Mouse (Mus musculus) CH12.LX (cell line): ENCODE measurements around the gene Defb18. TPM values are rescaled to one million over a fixed set of nuclear protein-coding genes. Genes with fewer than 3 reads are reported as not detected.

ENCODE experiments used
- DNase-seq: peaks from one replicate; pipeline ENCODE4 v3.0.0-alpha.2; 2013; ENCODE audit errors: extremely low read depth
- H3K27ac ChIP-seq: 2 replicates; pipeline ENCODE4 v1.5.1; 2012; ENCODE audit warnings: low read depth, mild to moderate bottlenecking, control low read depth, moderate library complexity; ENCODE audit not compliant: insufficient read depth
- H3K27me3 ChIP-seq: replicated peaks from 2 replicates; pipeline ENCODE3; 2012; ENCODE audit warnings: inconsistent platforms
- H3K36me3 ChIP-seq, 2 experiments: replicated peaks in 1 of 2; 2 replicates each; pipeline versions ENCODE3 to v1.6.1; 2012; ENCODE audit warnings: inconsistent platforms in 1 of 2, low read length in 1 of 2, mild to moderate bottlenecking in 1 of 2, mixed read lengths in 1 of 2, moderate library complexity in 1 of 2; ENCODE audit not compliant: control insufficient read depth in 1 of 2, insufficient read depth in 1 of 2
- H3K4me1 ChIP-seq, 2 experiments: 2 replicates each; pipeline ENCODE4 v1.6.1; 2012; ENCODE audit warnings: inconsistent platforms in 1 of 2, moderate library complexity in 1 of 2; ENCODE audit not compliant: insufficient read depth in 2 of 2, control insufficient read depth in 1 of 2
- H3K4me2 ChIP-seq: 2 replicates; pipeline ENCODE4 v1.6.1; 2012; ENCODE audit warnings: low read depth, mild to moderate bottlenecking, control low read depth; ENCODE audit not compliant: poor library complexity, insufficient read depth, severe bottlenecking
- H3K4me3 ChIP-seq, 3 experiments: fragments of 150-350 bp in 1 of 3; sonication (generic) in 1 of 3; replicated peaks in 1 of 3; 2 replicates each; pipeline versions ENCODE3 to v1.5.1; 2011 to 2012; ENCODE audit warnings: low read depth in 2 of 3, low read length in 2 of 3, mild to moderate bottlenecking in 2 of 3, moderate library complexity in 2 of 3, control low read depth in 1 of 3, improper control_type of control experiment in 1 of 3, inconsistent platforms in 1 of 3, mixed read lengths in 1 of 3; ENCODE audit not compliant: poor library complexity in 1 of 3
- H3K79me2 ChIP-seq: replicated peaks from 2 replicates; pipeline ENCODE4 v1.6.1; 2012; ENCODE audit warnings: mild to moderate bottlenecking, moderate library complexity; ENCODE audit not compliant: control insufficient read depth, poor library complexity, insufficient read depth, severe bottlenecking; ENCODE audit errors: extremely low read depth
- H3K9ac ChIP-seq: 2 replicates; pipeline ENCODE4 v1.6.1; 2012; ENCODE audit warnings: low read depth, mild to moderate bottlenecking, control low read depth, moderate library complexity; ENCODE audit not compliant: insufficient read depth
- H3K9me3 ChIP-seq: replicated peaks from 2 replicates; pipeline ENCODE3; 2012; ENCODE audit warnings: low read length, inconsistent platforms, mixed read lengths
- CHD1 ChIP-seq: IDR thresholded peaks from 2 replicates; pipeline ENCODE4 v1.6.1; 2012; ENCODE audit warnings: low read depth, low read length, improper control_type of control experiment, inconsistent platforms
- CHD2 ChIP-seq: IDR thresholded peaks from 2 replicates; pipeline ENCODE4 v1.6.1; 2011; ENCODE audit warnings: low read length, improper control_type of control experiment
- ELF1 ChIP-seq: IDR thresholded peaks from 2 replicates; pipeline ENCODE4 v1.6.1; 2014; ENCODE audit warnings: low read depth, mild to moderate bottlenecking, inconsistent platforms, low read length, improper control_type of control experiment
- GABPA ChIP-seq: IDR thresholded peaks from 2 replicates; pipeline ENCODE4 v1.6.1; 2012; ENCODE audit warnings: low read depth, low read length, improper control_type of control experiment, inconsistent platforms; ENCODE audit not compliant: insufficient replicate concordance
- JUN ChIP-seq: IDR thresholded peaks from 2 replicates; pipeline ENCODE4 v1.6.1; 2011; ENCODE audit warnings: low read depth, mild to moderate bottlenecking, low read length, improper control_type of control experiment, moderate library complexity; ENCODE audit not compliant: insufficient read depth
- JUND ChIP-seq: conservative IDR thresholded peaks from 2 replicates; pipeline ENCODE4 v1.6.1; 2011; ENCODE audit warnings: low read depth, low read length, improper control_type of control experiment
- MAFK ChIP-seq: IDR thresholded peaks from 2 replicates; pipeline ENCODE4 v1.6.1; 2011; ENCODE audit warnings: low read length, improper control_type of control experiment; ENCODE audit not compliant: insufficient replicate concordance
- MXI1 ChIP-seq: IDR thresholded peaks from 2 replicates; pipeline ENCODE4 v1.6.1; 2011; ENCODE audit warnings: mild to moderate bottlenecking, low read depth, low read length, improper control_type of control experiment
- MYC ChIP-seq: IDR thresholded peaks from 2 replicates; pipeline ENCODE4 v1.6.1; 2011; ENCODE audit warnings: low read depth, mild to moderate bottlenecking, improper control_type of control experiment, low read length
- NELFE ChIP-seq: IDR thresholded peaks from 2 replicates; pipeline ENCODE4 v1.6.1; 2011; ENCODE audit warnings: low read depth, low read length, improper control_type of control experiment
- USF1 ChIP-seq: IDR thresholded peaks from 2 replicates; pipeline ENCODE4 v1.6.1; 2014; ENCODE audit warnings: low read depth, mild to moderate bottlenecking, inconsistent platforms, low read length, improper control_type of control experiment
- USF2 ChIP-seq: conservative IDR thresholded peaks from 2 replicates; pipeline ENCODE4 v1.6.1; 2011; ENCODE audit warnings: low read depth, low read length, improper control_type of control experiment
- dilution Hi-C: fragments of 300-500 bp; cut with MboI; formaldehyde crosslinking; loops from 2 replicates; pipeline ENCODE4 v1.14.3; 2020; ENCODE audit warnings: low sequenced_read_pairs; ENCODE audit not compliant: extremely low pct_unique_long_range_greater_than_20kb, extremely low pct_ligation_motif_present
- in situ Hi-C: fragments of 300-500 bp; cut with MboI; formaldehyde crosslinking; loops from 3 replicates; pipeline ENCODE4 v1.14.3; 2019; ENCODE audit warnings: low sequenced_read_pairs, low pct_ligation_motif_present, low pct_unique_long_range_greater_than_20kb, mixed read lengths
- polyA plus RNA-seq: library from polyadenylated mRNA; unstranded; fragments of >175 nt; gene quantifications from 2 replicates; pipeline ENCODE4 v1.2.1, GENCODE M21; 2012; ENCODE audit warnings: low read depth; ENCODE audit not compliant: insufficient read length
- total RNA-seq, 2 experiments: library from RNA; depleted of rRNA; stranded (reverse); fragments of 300-350 nt in 1 of 2; fragments of >200 nt in 1 of 2; gene quantifications; 2 replicates each; pipeline ENCODE4 v1.2.3; 2012 to 2014

The Defb18 gene
- total RNA-seq (2012; rRNA removed), result not detected in 2 replicates
- not detected in 2 replicates for total RNA-seq (2014; rRNA removed)
- polyA plus RNA-seq, result not detected in 2 replicates

DNA sequence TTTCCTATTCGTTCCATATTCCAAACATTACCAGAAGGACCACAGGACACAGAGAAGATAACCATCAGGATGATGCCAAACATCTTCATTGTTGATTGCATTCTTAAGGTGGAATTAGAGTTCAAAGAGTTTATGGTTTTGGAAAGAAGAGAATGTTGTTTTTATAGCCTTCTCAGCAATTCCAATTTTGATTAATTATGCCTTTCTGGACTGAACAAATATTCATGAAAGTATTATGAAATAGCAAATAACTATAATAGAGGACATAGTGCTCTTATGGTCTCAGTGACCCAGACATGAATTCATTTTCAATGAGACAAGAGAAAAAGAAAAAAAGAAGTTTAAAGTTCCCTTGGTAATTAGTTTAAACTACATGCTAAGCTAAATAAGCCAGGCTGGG lies at the start of gene Defb18:
Gene Defb18 (minus strand): TSS at position 101 of the 400 bp plus-strand sequence.
- Histone ChIP-seq H3K4me1 (no peaks in the 10 kb centered on the region), H3K9ac (no peak within 1 kb of the TSS), H3K27me3 (no peaks in the 10 kb centered on the region), H3K9me3 (peaks cover 4% of the 10 kb centered on the region), H3K4me2 (no peak within 1 kb of the TSS), H3K36me3 (no peaks in the 10 kb centered on the region), H3K4me3 (no peak within 1 kb of the TSS), H3K27ac (no peak within 1 kb of the TSS), H3K79me2 (no peaks in the 10 kb centered on the region)
- in situ Hi-C loops, result no loop called here
- TF ChIP-seq JUN, result no peak
- TF ChIP-seq NELFE, result no peak
- TF ChIP-seq ELF1, result no peak
- no peak for DNase-seq
- dilution Hi-C loops, result no loop called here

DNA sequence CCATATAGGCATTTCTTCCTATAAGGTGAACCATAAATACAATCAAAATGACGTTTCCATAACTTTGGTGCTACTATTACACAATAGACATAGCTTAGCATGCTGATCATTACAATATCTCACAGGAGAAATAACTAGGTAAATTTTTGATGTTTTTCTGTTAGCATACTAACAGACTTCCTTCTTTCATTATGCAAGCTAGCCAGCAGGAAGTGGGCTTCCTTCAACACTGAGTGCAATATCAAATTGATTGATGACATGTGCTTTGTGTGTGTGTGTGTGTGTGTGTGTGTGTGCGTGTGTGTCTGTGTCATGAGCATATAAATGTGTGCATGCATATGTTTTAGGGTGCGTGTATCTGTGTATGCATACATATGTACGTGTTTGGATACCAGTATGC lies 33.9 kb upstream of the Defb18 start:
- no peak for DNase-seq
- Histone ChIP-seq H3K4me3 (no peak overlapping the region), H3K4me1 (no peaks in the 10 kb centered on the region), H3K9me3 (peaks cover 25% of the 10 kb centered on the region), H3K79me2 (no peaks in the 10 kb centered on the region), H3K4me2 (no peak overlapping the region), H3K27me3 (no peaks in the 10 kb centered on the region), H3K36me3 (no peaks in the 10 kb centered on the region), H3K27ac (no peak overlapping the region), H3K9ac (no peak overlapping the region)
- TF ChIP-seq GABPA, result no peak
- TF ChIP-seq NELFE, result no peak
- TF ChIP-seq CHD1, result no peak
- no peak for TF ChIP-seq MAFK
- no peak for TF ChIP-seq MYC
- no peak for TF ChIP-seq USF2
- dilution Hi-C loops, result no loop called here
- in situ Hi-C loops, result no loop called here

DNA sequence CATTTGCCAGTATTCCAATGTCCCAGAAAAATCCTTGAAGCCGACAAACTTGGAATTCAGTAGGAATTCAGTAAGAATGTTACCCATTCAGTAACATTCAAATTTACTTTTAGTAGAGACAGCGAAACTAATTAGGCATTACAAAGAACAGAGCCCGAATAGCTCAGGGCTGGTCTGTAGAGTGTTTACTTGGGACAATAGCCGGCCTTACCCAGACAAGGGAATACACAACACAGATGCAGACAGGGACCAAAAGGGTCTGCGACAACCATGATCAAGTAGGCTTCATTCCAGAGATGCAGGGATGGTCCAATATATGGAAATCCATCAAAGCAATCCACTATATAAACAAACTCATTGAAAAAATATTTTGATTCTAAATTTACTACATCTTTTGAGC lies 31.6 kb upstream of the Defb18 start:
- Histone ChIP-seq H3K79me2 (no peaks in the 10 kb centered on the region), H3K4me2 (no peak overlapping the region), H3K27ac (no peak overlapping the region), H3K9ac (no peak overlapping the region), H3K27me3 (no peaks in the 10 kb centered on the region), H3K36me3 (no peaks in the 10 kb centered on the region), H3K4me3 (no peak overlapping the region), H3K9me3 (peaks cover 25% of the 10 kb centered on the region), H3K4me1 (no peaks in the 10 kb centered on the region)
- dilution Hi-C loops (no loop called here), in situ Hi-C loops (no loop called here)
- no peak for TF ChIP-seq MXI1
- TF ChIP-seq CHD1, result no peak
- TF ChIP-seq ELF1, result no peak
- TF ChIP-seq USF1, result no peak
- no peak for TF ChIP-seq JUND
- no peak for TF ChIP-seq CHD2
- no peak for DNase-seq
